Mouse (Mus musculus) hindbrain, embryonic 12.5 days (tissue): Measurements from ENCODE around the gene 4930502E18Rik. TPM values are rescaled to one million over a fixed set of nuclear protein-coding genes. Genes with fewer than 3 reads are reported as not detected.
A peak's percentile ranks its signal among the peaks of the same experiment; 100 is the strongest.
"Not testable (repeated sequence)": the region's sequence is repeated elsewhere in the genome, so short reads cannot be mapped to it uniquely, and the experiment has no call there.

Experiments used
- ATAC-seq: fragments of 200-750 bp; cut with Nextera tagmentation; 2 replicates; pipeline ENCODE4 v1.8.0; 2017; ENCODE audit warnings: moderate TSS enrichment; ENCODE audit not compliant: low FRiP score
- H3K27ac ChIP-seq: fragments of 300-500 bp; sonication (generic); 2 replicates; pipeline ENCODE4 v1.5.1; 2016; ENCODE audit warnings: mild to moderate bottlenecking
- H3K27me3 ChIP-seq: fragments of 300-500 bp; sonication (generic); 2 replicates; pipeline ENCODE4 v1.6.1; 2016; ENCODE audit warnings: mild to moderate bottlenecking
- H3K36me3 ChIP-seq: fragments of 300-500 bp; sonication (generic); 2 replicates; pipeline ENCODE4 v1.6.1; 2016; ENCODE audit warnings: mild to moderate bottlenecking
- H3K4me1 ChIP-seq: fragments of 300-500 bp; sonication (generic); 2 replicates; pipeline ENCODE4 v1.6.1; 2016
- H3K4me2 ChIP-seq: fragments of 300-500 bp; sonication (generic); replicated peaks from 2 replicates; pipeline ENCODE4 v1.6.1; 2016; ENCODE audit warnings: mild to moderate bottlenecking
- H3K4me3 ChIP-seq: fragments of 300-500 bp; sonication (generic); 2 replicates; pipeline ENCODE4 v1.5.1; 2016; ENCODE audit warnings: mild to moderate bottlenecking
- H3K9ac ChIP-seq: fragments of 300-500 bp; sonication (generic); 2 replicates; pipeline ENCODE4 v1.6.1; 2016; ENCODE audit warnings: mild to moderate bottlenecking, moderate library complexity
- H3K9me3 ChIP-seq: fragments of 300-500 bp; sonication (generic); replicated peaks from 2 replicates; pipeline ENCODE4 v1.6.1; 2016; ENCODE audit warnings: mild to moderate bottlenecking
- WGBS: fragments of 180-500 bp; shearing (Covaris S2); methylation state at CpG from one replicate; pipeline ENCODE4 v1.1.7; 2016; 5-methylcytosine and 5-hydroxymethylcytosine counted together
- polyA plus RNA-seq: library from polyadenylated mRNA; unstranded; fragments of >200 nt; fragmentation: Nextera tagmentation; extraction: Ambion mirVana; gene quantifications from 2 replicates; pipeline ENCODE4 v1.2.1, GENCODE M21; 2016

The 4930502E18Rik gene
- 0.19 and 0.33 TPM in 2 replicates for polyA plus RNA-seq

- H3K27ac ChIP-seq, result no peak within 1 kb of the TSS
- H3K9me3 ChIP-seq, result no peaks in the 10 kb centered on the region
- H3K4me1 ChIP-seq, result no peaks in the 10 kb centered on the region
- no peak within 1 kb of the TSS for H3K4me2 ChIP-seq
- no peak within 1 kb of the TSS for H3K9ac ChIP-seq
- no peak within 1 kb of the TSS for H3K4me3 ChIP-seq
- 85% methylated on average over 11 of the region's 11 CpGs for WGBS
- H3K36me3 ChIP-seq, result no peaks in the 10 kb centered on the region
- no peaks in the 10 kb centered on the region for H3K27me3 ChIP-seq
- no peak for ATAC-seq
These were observed at the start of gene 4930502E18Rik for GRCm38 (mm10) chrX:53724596-53724995. Gene 4930502E18Rik (plus strand): TSS chrX:53724826.

DNA sequence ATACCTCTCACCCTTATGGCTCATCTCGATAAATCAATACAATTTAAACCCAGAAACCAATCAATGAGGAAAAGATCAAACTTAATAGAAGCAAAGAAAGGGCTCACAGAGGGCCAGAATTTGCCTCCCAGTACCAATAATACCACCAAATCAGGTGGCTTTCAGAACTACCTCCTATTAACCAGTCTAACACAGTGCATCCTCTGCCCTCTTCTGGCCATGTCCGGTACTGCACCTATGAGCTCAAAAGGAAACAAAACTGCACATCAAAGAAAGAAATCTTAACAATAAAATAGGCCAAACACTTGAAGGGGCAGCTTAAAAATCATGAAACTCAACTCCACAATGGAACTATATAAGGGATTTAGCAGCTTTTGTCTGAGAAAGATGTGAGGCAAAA is 47.7 kb upstream of the 4930502E18Rik start:
- not testable (repeated sequence) for H3K4me1 ChIP-seq, H3K27me3 ChIP-seq, H3K4me2 ChIP-seq, H3K4me3 ChIP-seq, H3K9me3 ChIP-seq, H3K27ac ChIP-seq, H3K36me3 ChIP-seq, ATAC-seq, H3K9ac ChIP-seq
- 38% methylated on average over 2 of the region's 2 CpGs for WGBS

DNA sequence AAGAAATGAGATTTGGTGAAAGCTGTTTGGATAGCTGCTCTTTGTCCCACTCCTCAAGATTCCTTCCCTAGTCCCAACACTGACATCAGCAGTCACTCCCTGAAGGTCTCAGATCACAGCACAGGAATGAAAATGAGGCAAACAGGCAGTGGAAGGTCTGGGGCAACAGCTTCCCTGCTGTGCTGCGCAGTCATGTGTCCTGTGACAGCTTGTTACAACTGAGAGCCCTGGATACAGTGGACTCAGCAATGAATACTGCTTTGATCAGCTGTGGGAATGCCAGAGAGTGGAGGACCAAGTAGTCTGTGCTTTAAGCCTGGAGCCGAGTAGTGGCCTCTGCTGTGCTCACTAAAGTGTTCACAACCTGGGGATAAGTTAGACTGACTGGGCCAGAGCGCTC is 42.0 kb upstream of the 4930502E18Rik start:
- WGBS, result 69% methylated on average over 3 of the region's 3 CpGs
- not testable (repeated sequence) for H3K36me3 ChIP-seq, H3K4me3 ChIP-seq, H3K27me3 ChIP-seq, H3K27ac ChIP-seq, ATAC-seq, H3K9ac ChIP-seq, H3K4me2 ChIP-seq, H3K4me1 ChIP-seq, H3K9me3 ChIP-seq

GRCm38 (mm10) chrX:53684676-53685075 is 40.0 kb upstream of the 4930502E18Rik start:
- H3K4me3 ChIP-seq, H3K4me1 ChIP-seq, H3K27ac ChIP-seq, H3K36me3 ChIP-seq, H3K9me3 ChIP-seq, ATAC-seq, H3K27me3 ChIP-seq, H3K4me2 ChIP-seq, H3K9ac ChIP-seq: not testable (repeated sequence)
- WGBS, result 81% methylated on average over 2 of the region's 4 CpGs

DNA sequence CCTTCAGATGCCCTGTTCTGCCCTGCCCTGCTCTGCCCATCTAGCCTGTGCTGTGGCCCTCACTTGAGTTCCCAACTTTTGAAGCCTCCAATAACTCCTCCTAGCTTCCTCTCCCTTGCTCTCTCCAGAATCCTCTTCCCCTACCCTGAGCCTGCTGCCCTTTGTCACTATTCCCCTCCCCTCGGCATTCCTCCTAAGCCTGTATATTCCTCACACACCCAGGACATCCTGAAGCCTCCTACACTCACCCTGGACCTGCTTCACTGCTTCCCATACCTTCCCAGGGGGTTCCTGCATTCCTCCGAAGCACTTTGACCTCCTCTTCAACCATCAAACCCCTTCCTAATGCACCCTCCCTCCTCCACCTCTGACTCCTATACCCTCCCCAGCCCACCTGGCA is 32.6 kb upstream of the 4930502E18Rik start:
- Histone ChIP-seq H3K4me1 (no peaks in the 10 kb centered on the region), H3K9me3 (no peaks in the 10 kb centered on the region), H3K4me3 (no peak overlapping the region), H3K4me2 (no peak overlapping the region), H3K36me3 (no peaks in the 10 kb centered on the region), H3K9ac (no peak overlapping the region), H3K27me3 (no peaks in the 10 kb centered on the region), H3K27ac (no peak overlapping the region)
- WGBS, result 54% methylated on average over 2 of the region's 2 CpGs
- ATAC-seq, result no peak

- H3K9ac ChIP-seq, result no peak overlapping the region
- WGBS, result 70% methylated on average over 2 of the region's 2 CpGs
- no peak overlapping the region for H3K27ac ChIP-seq
- H3K27me3 ChIP-seq, result no peaks in the 10 kb centered on the region
- ATAC-seq, result no peak
- H3K4me1 ChIP-seq, result no peaks in the 10 kb centered on the region
- H3K4me2 ChIP-seq, result no peak overlapping the region
- H3K9me3 ChIP-seq, result no peaks in the 10 kb centered on the region
- no peak overlapping the region for H3K4me3 ChIP-seq
- no peaks in the 10 kb centered on the region for H3K36me3 ChIP-seq
These were observed 31.5 kb upstream of the 4930502E18Rik start for GRCm38 (mm10) chrX:53693141-53693540.

GRCm38 (mm10) chrX:53694008-53694777 is 30.4 kb upstream of the 4930502E18Rik start:
- H3K4me2 ChIP-seq, result no peak overlapping the region
- no peak overlapping the region for H3K9ac ChIP-seq
- H3K9me3 ChIP-seq, result no peaks in the 10 kb centered on the region
- H3K36me3 ChIP-seq, result no peaks in the 10 kb centered on the region
- no peaks in the 10 kb centered on the region for H3K4me1 ChIP-seq
- H3K27ac ChIP-seq, result no peak overlapping the region
- no peak overlapping the region for H3K4me3 ChIP-seq
- ATAC-seq, result no peak
- no peaks in the 10 kb centered on the region for H3K27me3 ChIP-seq
- WGBS, result 82% methylated on average over 9 of the region's 9 CpGs

GRCm38 (mm10) chrX:53699225-53699624 is 25.4 kb upstream of the 4930502E18Rik start:
- Histone ChIP-seq H3K9ac (no peak overlapping the region), H3K4me1 (no peaks in the 10 kb centered on the region), H3K9me3 (no peaks in the 10 kb centered on the region), H3K27ac (no peak overlapping the region), H3K4me2 (no peak overlapping the region), H3K27me3 (no peaks in the 10 kb centered on the region), H3K36me3 (no peaks in the 10 kb centered on the region), H3K4me3 (no peak overlapping the region)
- 100% methylated on average over 2 of the region's 2 CpGs for WGBS
- no peak for ATAC-seq

DNA sequence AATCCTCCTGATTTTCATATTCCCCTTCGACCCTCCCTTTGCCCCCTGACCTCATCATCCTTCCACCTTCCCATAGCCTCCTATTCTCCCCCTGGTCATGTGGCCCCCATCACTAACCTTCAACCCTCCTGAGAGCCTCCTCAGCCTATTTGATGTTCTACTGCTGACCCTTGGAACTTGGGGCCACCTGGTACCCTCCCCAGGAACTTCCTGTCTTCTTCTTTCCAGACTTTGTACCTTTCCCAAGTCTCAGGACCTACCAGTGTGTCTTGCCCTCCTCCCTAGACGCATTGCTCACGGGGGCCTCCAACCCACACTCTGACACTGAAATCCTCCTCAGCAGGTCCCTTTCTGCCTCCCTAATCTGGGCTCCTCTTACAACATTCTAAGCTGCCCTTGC is 22.0 kb upstream of the 4930502E18Rik start:
- Histone ChIP-seq H3K27ac (no peak overlapping the region), H3K4me2 (no peak overlapping the region), H3K27me3 (no peaks in the 10 kb centered on the region), H3K9ac (no peak overlapping the region), H3K36me3 (no peaks in the 10 kb centered on the region), H3K4me1 (no peaks in the 10 kb centered on the region), H3K4me3 (no peak overlapping the region), H3K9me3 (no peaks in the 10 kb centered on the region)
- no peak for ATAC-seq
- WGBS, result 66% methylated on average over 3 of the region's 3 CpGs

GRCm38 (mm10) chrX:53715942-53716322 is 8.7 kb upstream of the 4930502E18Rik start:
- 71% methylated on average over 2 of the region's 2 CpGs for WGBS
- Histone ChIP-seq H3K9ac (no peak overlapping the region), H3K9me3 (no peaks in the 10 kb centered on the region), H3K4me2 (peak overlapping the region; percentile 52), H3K4me1 (no peaks in the 10 kb centered on the region), H3K4me3 (peak overlapping the region; percentile 33), H3K27ac (no peak overlapping the region), H3K27me3 (no peaks in the 10 kb centered on the region), H3K36me3 (no peaks in the 10 kb centered on the region)
- peak; percentile 56 for ATAC-seq

DNA sequence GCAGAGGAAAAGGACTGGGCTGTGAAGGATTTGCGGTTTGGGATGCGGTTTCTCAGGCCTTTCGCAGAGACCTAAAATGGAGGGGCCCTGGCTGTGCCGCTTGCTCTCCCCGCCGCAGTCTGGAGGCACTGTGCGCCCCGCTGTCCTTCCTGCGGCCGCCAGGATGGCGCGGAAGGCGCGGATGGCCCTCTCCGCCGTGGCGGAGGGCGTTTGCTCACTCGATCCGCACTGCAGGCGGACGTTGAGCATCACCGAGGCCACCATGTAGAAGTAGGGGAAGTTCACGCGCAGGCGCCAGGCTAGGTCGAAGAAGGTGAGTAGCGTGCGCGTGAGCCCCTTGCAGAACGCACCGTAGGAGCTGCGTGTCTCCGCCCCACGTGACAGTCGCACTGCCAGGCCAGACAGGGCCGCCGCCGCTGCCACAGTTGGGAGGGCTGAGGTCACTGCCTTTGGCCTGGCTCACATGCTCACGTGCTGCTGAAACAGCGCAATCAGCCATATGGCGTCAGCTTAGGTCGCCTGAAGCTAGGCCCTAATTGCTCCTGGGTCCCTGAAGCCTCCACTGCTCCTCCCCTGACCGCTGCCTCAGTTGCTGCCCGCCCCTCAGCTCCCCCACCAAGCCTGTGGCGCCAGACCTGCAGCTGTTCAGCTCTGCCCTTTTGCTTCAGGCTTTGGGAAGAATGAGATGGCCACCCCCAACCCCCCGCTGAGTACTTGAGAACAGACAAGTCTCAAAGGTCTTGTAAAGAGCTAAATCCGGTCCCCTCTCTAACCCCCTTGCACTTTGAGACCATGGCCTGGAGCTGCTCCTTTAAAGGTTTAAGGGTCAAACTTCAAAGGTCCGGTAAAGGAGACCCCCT is 8.1 kb upstream of the 4930502E18Rik start:
- H3K9me3 ChIP-seq, result no peaks in the 10 kb centered on the region
- no peak overlapping the region for H3K27ac ChIP-seq
- ATAC-seq, result peak; percentile 82
- 19% methylated on average over 49 of the region's 49 CpGs for WGBS
- H3K36me3 ChIP-seq, result no peaks in the 10 kb centered on the region
- no peaks in the 10 kb centered on the region for H3K27me3 ChIP-seq
- no peak overlapping the region; the same call in 1 of the 2 replicates for H3K9ac ChIP-seq
- peak overlapping the region; percentile 33 for H3K4me3 ChIP-seq
- H3K4me2 ChIP-seq, result peak overlapping the region; percentile 52
- H3K4me1 ChIP-seq, result no peaks in the 10 kb centered on the region

DNA sequence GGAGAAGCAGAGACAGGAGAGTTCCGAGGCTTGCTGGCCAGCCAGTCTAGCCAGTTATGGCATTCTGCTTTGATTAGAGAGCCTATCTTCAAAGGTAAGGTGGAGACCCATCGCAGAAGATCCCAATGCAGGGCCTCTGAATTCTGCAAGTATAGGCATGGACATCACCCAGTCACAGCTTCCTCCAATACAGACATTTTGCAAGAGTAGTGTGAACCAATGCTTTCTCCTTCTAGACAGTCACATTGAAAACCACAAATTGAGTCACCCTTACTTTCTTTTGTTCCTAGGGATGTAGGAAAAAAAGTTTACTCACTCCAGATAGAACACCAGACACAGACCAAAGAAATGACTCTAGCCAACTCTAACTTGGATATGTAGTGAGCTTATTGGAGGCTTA is 4.3 kb downstream of the 4930502E18Rik start:
- no peak for ATAC-seq
- Histone ChIP-seq H3K9ac (no peak overlapping the region), H3K4me2 (no peak overlapping the region), H3K27ac (no peak overlapping the region), H3K4me3 (no peak overlapping the region), H3K4me1 (no peaks in the 10 kb centered on the region), H3K36me3 (no peaks in the 10 kb centered on the region), H3K9me3 (no peaks in the 10 kb centered on the region), H3K27me3 (no peaks in the 10 kb centered on the region)
- 94% methylated on average over 2 of the region's 2 CpGs for WGBS
